Mouse (Mus musculus) neural tube, embryonic 15.5 days (tissue): Measurements from ENCODE around the gene Fnip1. TPM values are rescaled to one million over a fixed set of nuclear protein-coding genes. Genes with fewer than 3 reads are reported as not detected.

Experiments used
- polyA plus RNA-seq: library from polyadenylated mRNA; unstranded; fragments of >200 nt; fragmentation: Nextera tagmentation; extraction: Ambion mirVana; gene quantifications from 2 replicates; pipeline ENCODE4 v1.2.1, GENCODE M21; 2015

Gene Fnip1
- polyA plus RNA-seq, 1 experiment from 2014 or later: 9.2 TPM

Other genes starting within 250 kb of the Fnip1 start
- gene Csf2, start 188.5 kb upstream of the Fnip1 start, polyA plus RNA-seq: not detected in 2 replicates
- not detected in 2 replicates for gene Il3, start 170.9 kb upstream of the Fnip1 start, polyA plus RNA-seq
- gene Acsl6, start 134.4 kb upstream of the Fnip1 start, polyA plus RNA-seq: 40.1 and 47.3 TPM in 2 replicates
- gene Meikin, start 67.5 kb upstream of the Fnip1 start, polyA plus RNA-seq: not detected in 2 replicates
- gene Rapgef6, start 84.6 kb downstream of the Fnip1 start, polyA plus RNA-seq: 35.9 and 36.5 TPM in 2 replicates